Mouse (Mus musculus): ENCODE results near the gene Hdac9. TPM values are rescaled to one million over a fixed set of nuclear protein-coding genes. Genes with fewer than 3 reads are reported as not detected.

The Hdac9 gene
- total RNA-seq, 2 experiments from 2014 or later: 7.5 to 13.3 TPM

DNA sequence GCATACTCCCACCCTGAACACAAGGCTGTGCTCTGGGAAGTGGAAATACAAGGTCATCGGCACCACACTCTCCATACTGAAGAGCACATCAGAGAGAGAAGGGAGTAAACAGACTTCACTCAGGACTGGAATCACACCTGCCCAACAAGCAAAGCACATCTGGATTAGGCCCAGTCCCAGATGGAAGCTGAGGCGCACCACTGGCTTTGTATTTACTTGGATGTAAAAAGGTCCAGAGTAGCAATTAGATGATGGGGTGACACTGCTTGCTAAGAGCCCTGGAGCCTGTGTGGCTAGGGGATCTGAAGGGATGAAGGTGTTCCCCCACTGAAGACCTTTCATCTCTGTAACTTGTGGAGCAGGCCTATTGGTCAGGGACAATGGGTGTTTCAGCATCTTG is 698.3 kb downstream of the Hdac9 start:
- no peak for DNase-seq

DNA sequence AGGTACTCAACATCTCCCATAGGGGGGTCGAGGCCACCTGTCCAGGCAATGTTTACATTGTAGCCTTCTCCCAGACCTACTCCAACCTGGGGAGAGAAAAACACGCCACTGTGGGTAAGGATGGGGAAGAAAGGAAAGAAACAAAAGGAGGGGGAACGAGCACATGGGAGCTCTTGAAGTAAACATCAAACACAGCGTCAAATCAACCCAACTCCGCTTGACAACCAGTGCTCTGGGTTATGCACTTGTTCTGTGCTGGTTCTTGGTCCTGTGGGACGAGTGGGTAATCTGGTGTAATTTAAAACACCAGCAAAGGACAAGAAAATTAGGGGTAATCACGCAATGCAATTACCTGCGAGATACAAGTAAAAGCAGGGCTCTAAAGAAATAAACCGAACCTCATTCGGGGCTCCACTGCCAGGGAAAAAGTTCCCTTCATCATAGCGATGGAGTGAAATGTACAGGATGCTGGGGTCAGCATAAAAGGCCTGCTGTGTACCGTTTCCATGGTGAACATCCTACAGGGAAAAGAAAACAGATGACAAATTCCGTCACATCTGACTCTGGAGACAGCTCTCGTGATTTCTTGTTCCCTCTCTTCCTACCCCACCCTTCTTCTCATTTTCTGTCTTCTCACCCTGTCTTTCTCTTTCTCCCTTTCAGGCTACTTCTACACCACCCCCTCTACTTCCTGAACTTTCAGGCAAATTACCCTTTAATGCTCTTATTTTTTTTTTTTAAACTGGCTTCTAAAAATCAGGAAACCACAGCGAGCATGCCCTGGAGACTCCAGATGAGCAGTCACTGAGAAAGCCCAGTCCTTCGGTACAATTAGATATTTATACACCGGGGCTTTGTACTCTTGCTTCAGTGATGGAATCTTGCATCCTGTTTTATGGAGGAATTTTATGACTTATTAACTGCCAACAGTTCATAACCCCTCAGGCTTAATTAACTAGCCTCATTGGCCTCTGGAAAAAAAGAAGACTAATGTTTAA is 701.6 kb downstream of the Hdac9 start:
- no peak for DNase-seq

DNA sequence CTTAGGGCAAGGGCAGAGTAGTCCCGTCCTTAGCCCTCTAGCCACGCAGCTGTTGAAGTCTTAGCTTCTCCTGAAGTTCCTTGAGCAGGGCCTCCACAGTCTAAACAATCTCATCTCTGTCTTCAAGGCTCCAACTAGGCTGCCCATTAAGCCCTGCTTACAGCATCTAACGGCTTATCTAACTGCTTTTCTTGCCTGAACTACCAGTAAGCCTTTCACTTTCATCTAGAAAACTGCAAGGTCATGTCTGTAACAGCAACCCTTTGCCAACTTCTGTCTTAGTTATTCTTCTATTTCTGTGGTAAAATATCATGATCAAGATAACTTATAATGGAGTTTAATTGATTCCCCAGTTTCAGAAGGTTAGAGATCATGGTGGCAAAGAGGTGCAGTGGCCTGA is 704.7 kb downstream of the Hdac9 start:
- no peak for DNase-seq

DNA sequence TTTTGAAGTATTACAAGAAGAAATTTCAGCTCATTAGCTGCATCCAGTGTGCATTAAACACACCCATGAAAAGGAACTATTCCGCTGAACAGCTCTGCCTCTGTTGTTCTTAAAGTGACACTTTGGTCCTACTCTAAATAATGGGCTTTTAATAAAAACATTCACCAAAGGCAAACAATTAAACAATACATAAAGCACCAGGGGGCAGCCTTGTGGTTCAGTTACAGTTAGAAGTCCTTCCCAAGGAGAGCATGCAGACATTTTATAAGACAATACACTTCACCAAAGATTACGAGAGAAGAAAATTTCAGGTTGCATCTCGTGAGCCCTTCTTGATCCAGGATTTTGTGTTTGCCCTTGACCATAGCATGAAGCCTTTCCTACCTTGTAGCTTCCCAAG is 715.4 kb downstream of the Hdac9 start:
- no peak for DNase-seq

DNA sequence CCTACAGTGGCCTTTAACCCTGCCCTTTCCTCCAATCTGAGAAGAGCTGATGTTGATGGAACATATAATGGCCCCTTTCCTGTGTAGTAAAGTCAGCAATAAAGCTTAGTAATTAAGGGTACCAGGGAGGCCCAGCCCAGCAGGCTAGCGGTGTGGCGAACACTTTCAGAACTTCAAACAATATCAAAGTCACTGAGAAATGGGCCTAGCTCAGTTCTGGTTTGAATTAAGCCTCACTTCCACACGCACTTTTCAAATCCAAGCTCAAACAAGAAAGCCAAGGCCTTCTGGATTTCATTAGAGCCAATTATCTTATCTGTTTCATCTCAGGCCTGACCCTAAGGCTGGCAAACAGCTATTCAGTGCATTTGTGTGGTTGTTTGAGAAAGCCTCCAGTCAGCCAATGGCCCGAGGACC is 716.9 kb downstream of the Hdac9 start:
- DNase-seq: no peak

DNA sequence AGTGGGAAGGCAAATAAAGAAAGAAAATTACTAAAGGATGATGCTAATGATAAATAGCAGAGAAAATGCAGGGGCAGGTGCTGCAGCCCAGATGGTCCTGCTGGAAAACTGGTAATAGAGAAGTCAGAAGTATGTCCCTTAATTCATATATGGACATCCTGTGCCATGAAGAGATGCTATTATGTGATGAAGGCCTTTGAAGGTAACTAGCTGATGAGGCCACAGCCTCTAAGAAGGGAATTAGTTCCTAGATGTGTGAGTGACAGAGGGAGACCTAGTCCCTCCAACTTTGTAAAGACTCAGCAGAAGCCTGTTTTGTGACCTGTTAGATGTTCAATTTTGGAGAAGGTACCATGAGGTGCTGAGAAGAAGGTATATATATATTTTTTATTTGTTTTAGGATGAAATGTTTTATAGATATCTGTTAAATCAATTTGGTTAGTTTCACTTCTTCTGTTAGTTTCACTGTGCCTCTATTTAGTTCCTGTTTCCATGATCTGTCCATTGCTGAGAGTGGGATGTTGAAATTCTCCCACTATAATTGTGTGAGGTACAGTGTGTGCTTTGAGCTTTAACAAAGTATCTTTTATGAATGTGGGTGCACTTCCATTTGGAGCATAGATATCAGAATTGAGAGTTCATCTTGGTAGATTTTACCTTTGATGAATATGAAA is 721.6 kb downstream of the Hdac9 start:
- no peak for DNase-seq

DNA sequence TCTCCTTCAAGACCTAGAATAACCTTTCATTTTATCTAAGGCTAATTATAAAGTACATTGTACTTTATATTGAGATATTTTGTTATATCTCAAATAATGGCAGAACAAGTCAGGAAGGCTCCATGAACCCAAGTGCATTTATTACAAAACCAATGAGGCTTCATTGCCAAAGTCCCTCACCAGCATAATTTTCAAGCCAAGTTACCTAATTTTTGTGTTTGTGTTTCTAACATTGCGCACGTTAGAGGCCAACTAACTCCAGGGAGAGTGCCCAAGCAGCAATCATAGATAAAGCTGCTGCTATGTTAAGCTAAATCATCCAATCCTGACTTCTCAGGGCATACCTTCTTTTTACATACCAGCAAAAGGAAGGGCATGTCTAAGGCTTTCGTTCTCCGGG is 722.8 kb downstream of the Hdac9 start:
- DNase-seq: no peak

DNA sequence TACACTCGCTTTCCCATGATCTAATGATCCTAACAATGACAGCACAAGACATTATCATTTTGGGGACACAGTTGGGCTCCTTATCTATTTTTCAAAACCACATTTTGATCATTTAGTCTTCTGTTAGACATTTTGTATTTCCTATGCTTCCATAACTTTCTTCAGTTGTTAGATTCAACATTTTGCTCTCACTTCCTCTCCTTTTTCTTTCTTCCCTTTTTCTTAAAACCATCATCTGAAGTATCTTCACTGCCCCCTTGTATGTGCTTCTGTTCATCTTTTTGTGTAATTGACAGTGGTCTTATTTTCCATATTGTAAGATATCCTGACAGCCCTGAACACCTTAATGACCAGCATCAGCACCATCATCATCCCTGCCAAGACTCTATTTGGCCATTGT is 725.6 kb downstream of the Hdac9 start:
- no peak for DNase-seq

DNA sequence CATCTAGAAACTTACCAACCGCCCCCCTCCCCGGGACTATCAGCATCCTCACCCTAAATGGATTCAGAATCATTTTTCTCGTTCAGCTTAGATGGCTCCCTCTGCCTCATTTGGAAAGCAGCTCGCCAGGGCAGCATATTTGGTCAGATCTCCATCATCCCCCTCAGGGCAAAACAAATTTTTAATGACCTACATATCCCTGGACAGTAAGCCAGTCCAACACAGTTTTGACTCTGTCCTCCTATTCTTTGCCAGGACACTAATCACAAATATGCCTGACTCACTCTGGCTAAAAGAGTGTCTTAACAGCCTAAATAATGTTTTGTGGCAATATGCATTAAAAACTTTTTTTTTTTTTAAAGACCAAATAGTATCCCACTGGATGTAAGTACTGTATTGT is 738.0 kb downstream of the Hdac9 start:
- DNase-seq: no peak

DNA sequence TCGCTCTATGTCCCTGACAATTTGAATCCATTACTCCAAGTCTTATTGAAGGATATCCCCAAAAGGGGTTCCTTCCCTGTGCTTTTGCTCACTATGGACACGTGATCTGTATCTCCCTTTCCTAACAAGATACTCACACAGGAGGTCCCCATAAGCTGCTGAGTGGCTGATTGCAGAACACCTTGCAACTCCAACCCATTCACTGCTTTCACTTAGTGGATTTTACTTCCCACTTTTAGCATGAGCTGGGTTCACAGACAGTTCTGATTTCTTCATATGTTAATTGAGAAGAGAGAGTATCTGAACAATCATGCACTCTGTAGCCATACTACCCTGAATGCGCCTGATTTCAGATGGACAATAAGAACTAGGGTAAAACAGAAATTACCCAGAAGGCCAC is 740.1 kb downstream of the Hdac9 start:
- no peak for DNase-seq

DNA sequence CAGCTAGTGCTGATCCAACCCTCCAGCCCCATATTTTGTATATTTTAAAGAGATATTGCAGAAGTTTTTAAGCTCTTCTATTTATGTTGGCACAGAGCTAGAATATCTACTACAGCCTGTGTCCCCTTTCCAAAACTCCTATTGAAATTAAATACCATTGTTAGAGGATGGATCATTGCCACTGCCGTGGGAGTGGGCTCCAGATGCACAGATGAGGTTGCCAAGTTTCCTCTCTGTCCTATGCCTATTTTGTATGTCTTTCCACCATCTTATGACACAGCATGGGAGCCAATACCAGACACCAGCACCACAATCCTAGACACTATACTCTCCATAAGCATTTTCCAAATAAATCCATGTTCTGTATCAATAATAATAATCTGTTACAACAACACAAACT is 743.9 kb downstream of the Hdac9 start:
- DNase-seq: no peak

DNA sequence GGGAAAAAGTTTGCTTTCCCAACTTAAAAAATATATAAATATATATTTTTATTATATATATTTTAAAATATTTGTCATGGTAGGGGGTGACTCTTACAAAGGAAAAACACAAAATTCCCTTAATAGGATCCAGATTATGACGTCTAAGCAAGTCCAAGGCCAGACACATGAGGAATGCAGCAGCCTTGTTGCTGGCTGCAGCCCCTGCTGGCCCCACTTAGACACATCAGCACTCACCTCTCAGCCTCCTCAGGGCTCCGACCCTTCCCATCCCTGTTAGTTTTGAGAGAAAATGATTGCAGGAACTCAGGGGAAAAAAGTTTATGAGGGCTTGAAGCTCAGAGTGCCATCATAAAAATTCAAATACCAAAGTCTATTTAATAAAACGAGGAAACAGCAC is 746.3 kb downstream of the Hdac9 start:
- DNase-seq: no peak

DNA sequence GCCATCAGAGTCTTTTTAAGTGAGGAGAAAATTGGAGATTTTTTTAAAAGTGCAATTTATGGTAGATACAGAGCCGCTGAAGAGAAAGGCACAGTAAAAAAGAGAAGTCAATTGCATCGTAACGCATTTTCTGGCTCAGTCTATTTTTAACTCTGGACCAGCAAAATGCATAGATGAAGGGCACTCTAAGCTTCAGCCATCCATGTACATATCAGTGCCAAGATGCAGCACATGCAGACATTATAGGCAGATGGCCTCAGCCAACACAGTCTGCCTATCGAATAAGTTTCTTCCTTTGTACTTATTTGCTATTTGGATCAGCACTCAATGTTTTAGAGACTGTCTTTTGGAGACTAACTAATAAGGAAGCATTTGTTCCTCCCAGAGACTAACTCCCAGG is 751.2 kb downstream of the Hdac9 start:
- no peak for DNase-seq

DNA sequence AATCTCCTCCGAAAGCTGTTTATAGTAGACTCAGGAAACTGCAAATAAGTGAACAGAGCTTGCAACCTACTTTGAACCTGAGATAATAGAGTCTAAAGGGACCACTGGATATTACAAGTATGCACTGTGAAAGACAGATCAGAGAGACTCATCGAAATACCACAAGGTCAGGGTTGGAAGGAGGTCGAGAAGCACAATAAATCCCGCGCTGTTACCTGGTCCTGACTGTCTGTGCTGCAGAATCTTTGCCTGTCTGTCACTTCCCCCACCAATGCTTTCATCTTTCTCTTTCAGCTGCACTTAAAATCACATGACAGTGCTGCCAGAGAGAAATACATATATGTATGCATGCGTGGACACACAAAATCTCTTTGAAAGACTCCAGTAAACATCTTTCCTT is 760.6 kb downstream of the Hdac9 start:
- DNase-seq: no peak

DNA sequence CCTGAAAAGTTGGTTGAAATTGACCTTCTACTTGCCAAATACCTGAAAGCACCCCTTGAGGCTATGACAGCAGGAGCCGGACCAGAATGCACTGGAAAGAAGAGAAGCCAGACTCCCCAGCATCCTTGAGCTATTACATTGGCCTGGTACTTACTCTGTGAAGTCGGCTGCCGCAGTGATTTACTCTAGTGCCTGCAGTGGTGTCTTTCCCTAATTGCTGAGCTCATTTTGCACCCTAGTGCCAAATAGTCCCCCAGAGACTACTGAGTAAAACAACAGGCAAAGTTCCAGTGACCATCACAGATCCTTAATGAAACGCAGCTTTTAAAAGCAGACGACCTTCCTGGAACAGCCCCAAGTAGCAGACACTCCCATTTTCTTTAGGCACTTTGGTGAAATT is 761.2 kb downstream of the Hdac9 start:
- no peak for DNase-seq

DNA sequence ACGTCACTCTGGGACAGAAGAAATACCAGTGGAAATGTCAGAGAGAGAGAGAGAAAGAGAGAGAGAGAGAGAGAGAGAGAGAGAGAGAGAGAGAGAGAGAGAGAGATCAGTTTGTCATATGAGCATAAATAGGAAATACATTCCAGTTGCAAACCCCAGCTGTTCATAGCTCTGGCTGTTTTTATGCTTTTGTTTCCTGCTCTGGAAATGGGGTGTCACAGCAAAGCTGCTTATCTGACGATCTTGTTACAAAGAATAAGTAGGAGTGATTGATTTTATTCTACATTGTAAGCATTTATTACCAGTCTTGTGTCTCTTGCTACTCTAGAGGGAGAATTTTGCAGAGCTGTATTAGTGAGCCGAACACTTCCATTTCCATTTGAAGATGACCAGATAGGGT is 762.1 kb downstream of the Hdac9 start:
- no peak for DNase-seq

DNA sequence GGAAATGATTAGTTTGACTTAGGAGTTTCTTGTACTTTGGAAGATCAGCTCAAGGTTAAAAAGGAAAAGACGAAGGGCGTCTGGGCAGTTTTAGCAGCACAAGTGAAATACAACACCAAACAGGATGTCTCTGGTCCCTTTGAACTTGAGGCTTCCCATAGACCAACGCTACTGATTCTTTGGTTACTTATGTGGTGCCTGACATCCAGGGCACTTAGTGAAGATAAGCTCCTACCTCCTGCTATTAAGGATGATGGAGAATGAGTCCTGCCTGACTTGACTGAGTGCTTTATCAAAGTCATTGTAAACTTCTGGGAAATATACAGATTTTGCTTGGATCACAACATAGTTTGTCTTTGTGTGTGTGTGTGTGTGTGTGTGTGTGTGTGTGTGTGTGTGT is 765.6 kb downstream of the Hdac9 start:
- no peak for DNase-seq

DNA sequence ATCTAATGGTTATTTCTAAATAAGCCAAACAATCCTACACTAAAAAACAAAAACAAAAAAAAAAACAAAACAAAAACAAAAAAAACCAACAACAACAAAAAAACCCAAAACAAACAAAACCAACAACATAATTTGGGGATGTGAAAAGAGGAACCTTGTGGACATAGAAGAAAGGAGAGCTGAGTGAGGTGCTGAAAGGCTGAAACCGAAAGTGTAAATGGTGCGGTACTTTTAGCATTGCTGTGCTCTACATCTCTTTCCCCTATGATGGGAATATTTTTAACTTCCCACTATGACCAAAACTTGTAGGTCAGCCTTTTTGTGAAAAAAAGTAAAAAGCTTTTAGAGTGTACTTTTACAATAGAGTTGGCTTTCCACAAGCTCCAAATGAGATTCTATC is 774.2 kb downstream of the Hdac9 start:
- no peak for DNase-seq

DNA sequence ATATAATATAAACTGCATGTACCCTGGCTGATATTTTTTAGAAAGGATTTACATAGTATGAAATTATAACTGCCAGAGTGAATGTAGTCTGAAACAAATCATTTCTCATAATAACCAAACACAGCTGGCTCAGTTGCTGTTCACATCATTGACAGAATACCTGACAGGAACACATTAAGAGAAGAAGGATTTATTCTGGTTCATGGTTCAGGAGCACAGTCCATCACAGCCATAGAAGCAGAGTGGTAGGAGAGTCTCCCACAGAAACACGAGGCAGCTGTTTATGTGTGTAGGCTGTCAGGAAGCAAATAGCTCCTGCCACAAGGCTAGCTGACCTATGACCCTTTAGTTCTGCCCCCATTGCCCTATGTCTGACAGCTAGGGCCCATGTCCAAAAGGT is 803.6 kb downstream of the Hdac9 start:
- no peak for DNase-seq

DNA sequence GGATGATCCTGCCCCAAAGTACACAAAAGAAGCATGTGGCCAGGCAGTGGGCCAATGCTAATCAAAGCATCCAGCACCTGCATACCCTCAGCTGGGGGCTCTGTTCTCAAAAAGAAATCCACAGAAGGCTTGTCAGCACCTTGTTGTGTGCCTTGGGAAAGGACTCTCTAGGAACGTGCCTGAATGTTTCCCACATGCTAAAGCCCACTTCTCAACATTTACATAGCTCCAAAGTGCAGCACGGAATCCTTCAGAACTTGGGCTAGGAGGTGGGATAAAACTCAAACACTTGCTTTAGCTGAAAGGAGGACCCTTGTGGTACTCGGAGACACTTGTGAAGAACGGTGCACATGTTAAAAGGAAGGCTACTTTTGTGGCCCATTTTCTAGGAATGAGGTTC is 823.9 kb downstream of the Hdac9 start:
- no peak for DNase-seq

DNA sequence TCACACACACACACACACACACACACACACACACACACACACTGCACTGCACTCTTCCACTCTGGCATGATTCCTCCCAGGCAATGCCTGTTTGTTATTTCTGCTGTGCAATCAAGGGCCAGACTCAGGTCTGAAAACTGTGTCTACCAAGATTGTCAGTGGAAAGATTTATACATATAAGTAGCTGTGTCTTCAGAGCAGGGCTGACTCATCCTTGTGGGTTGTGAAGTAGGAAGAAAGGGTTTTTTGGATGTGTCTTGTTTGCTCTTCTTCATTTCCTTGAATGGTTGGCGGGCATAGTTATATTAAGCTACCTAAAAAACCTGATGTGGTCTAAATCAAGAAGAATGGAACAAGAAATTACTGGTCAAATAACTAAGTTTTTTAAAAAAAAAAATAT is 825.0 kb downstream of the Hdac9 start:
- no peak for DNase-seq

DNA sequence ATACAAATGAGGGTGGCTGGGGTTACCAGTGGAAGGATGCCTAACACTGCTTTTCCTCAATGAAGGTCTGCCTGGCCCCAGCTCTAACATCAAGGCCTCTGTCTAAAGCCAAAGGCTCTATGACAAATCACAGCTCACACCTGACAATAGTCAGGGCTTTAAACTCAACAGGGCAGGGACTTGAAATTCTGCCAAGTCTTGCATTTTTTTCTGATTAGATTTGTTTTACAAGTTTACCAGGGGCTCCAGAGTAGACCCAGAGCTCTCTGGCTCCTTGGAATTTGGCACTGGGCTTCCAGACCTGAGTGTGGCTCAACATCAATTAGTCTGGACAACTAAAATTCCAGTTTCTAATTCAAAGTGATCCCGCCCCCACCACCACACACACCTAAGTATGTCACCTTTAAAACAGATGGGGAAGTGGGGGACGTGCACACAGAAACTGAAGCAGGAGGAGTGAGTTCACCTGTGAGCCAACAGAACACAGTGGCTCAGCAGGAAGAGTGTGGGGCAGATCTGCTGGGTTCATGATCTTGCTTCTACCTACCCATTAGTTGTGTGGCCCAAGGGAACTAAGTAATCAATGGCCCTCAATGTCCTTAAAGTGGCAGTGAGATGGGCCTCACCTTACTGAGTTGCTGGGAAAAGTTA is 829.5 kb downstream of the Hdac9 start:
- no peak for DNase-seq

DNA sequence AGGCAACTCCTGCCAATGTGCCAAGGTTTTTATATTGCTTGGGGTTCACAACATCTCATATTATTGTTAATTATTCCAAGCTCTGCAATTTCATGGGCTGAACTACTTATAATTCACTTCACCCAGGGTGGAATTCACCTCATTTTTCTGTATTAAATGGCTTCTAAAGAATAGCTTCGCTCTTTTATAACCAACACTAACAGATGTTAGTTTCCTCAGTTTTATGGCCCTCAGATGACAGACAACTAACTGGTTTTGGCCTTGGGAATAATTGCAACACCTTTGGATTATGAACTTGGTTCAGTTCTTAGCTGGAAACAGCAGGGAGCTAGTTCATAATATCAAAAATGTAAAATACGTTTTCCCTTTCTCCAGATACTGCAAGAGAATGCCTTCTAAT is 839.9 kb downstream of the Hdac9 start:
- no peak for DNase-seq
